Mouse (Mus musculus) liver, embryonic 14.5 days (tissue): Measurements from ENCODE around the gene Rdh19.

Source experiments
- CTCF ChIP-seq: IDR thresholded peaks from 2 replicates; pipeline ENCODE4 v1.5.1; 2016; ENCODE audit warnings: antibody characterized with exemption, low read depth, control low read depth
- EP300 ChIP-seq: IDR thresholded peaks from 2 replicates; pipeline ENCODE4 v1.6.1; 2016; ENCODE audit warnings: antibody characterized with exemption, low read depth

GRCm38 (mm10) chr10:127907386-127907951 is 57.7 kb downstream of the Rdh19 start:
- TF ChIP-seq CTCF (no peak), EP300 (no peak)
